Mouse (Mus musculus) hindbrain, embryonic 15.5 days (tissue): ENCODE results near the gene Adh6b. TPM values are rescaled to one million over a fixed set of nuclear protein-coding genes. Genes with fewer than 3 reads are reported as not detected.
A peak's percentile ranks its signal among the peaks of the same experiment; 100 is the strongest.

Experiments
- ATAC-seq: fragments of 200-750 bp; cut with Nextera tagmentation; 2 replicates; pipeline ENCODE4 v1.8.0; 2017; ENCODE audit warnings: low read depth, moderate number of reproducible peaks, moderate TSS enrichment; ENCODE audit not compliant: low FRiP score
- H3K27ac ChIP-seq: fragments of 300-500 bp; sonication (generic); replicated peaks from 2 replicates; pipeline ENCODE4 v1.5.1; 2015; ENCODE audit warnings: mild to moderate bottlenecking, inconsistent platforms
- H3K27me3 ChIP-seq: fragments of 300-500 bp; sonication (generic); 2 replicates; pipeline ENCODE4 v1.6.1; 2015; ENCODE audit warnings: control low read depth, inconsistent platforms
- H3K36me3 ChIP-seq: fragments of 300-500 bp; sonication (generic); 2 replicates; pipeline ENCODE4 v1.6.1; 2015; ENCODE audit warnings: control low read depth, inconsistent platforms
- H3K4me1 ChIP-seq: fragments of 300-500 bp; sonication (generic); replicated peaks from 2 replicates; pipeline ENCODE4 v1.6.1; 2015; ENCODE audit warnings: control low read depth, inconsistent platforms
- H3K4me2 ChIP-seq: fragments of 300-500 bp; sonication (generic); 2 replicates; pipeline ENCODE4 v1.6.1; 2015; ENCODE audit warnings: moderate library complexity, mild to moderate bottlenecking, inconsistent platforms
- H3K4me3 ChIP-seq: fragments of 300-500 bp; sonication (generic); 2 replicates; pipeline ENCODE4 v1.5.1; 2015; ENCODE audit warnings: mild to moderate bottlenecking, inconsistent platforms
- H3K9ac ChIP-seq: fragments of 300-500 bp; sonication (generic); 2 replicates; pipeline ENCODE4 v1.6.1; 2015; ENCODE audit warnings: inconsistent platforms
- H3K9me3 ChIP-seq: fragments of 300-500 bp; sonication (generic); 2 replicates; pipeline ENCODE4 v1.6.1; 2016; ENCODE audit warnings: control low read depth, inconsistent platforms
- WGBS: fragments of 180-500 bp; shearing (Covaris S2); methylation state at CpG from one replicate; pipeline ENCODE4 v1.1.7; 2015; 5-methylcytosine and 5-hydroxymethylcytosine counted together
- polyA plus RNA-seq: library from polyadenylated mRNA; unstranded; fragments of >200 nt; fragmentation: Nextera tagmentation; extraction: Ambion mirVana; gene quantifications from 2 replicates; pipeline ENCODE4 v1.2.1, GENCODE M21; 2015

The Adh6b gene
- polyA plus RNA-seq, result 0.33 TPM in 1 of 2 replicates, not detected in the other

DNA sequence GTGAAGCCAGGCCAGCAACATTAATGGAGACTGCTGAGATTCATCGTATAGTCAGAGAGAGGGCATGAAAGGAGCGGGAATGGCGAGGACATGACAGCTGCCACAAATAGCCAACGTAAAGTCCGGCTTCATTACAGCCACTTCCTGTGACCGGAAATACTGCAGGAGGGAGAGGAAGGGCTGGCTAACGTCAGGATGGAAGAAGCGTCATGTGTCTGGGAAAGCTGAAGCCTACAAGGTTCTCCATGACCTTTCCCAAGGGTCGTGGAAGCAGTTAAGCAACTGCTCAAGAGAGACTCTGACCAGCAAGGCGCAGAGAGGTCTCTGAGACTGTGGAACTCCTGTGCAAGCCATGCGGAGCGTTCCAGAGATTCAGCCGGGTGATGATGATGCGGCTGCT is at the start of gene Adh6b:
Gene Adh6b, plus strand, starts transcription at position 305 of the 400 bp plus-strand sequence.
- 86% methylated on average over 14 of the region's 14 CpGs for whole genome bisulfite sequencing
- no peaks in the 10 kb centered on the region for H3K36me3 ChIP-seq
- no peaks in the 10 kb centered on the region for H3K27me3 ChIP-seq
- H3K9me3 ChIP-seq, result no peaks in the 10 kb centered on the region
- H3K27ac ChIP-seq, result no peak within 1 kb of the TSS
- H3K9ac ChIP-seq, result no peak within 1 kb of the TSS
- H3K4me2 ChIP-seq, result no peak within 1 kb of the TSS
- ATAC-seq, result no peak
- H3K4me1 ChIP-seq, result no peaks in the 10 kb centered on the region
- H3K4me3 ChIP-seq, result no peak within 1 kb of the TSS

DNA sequence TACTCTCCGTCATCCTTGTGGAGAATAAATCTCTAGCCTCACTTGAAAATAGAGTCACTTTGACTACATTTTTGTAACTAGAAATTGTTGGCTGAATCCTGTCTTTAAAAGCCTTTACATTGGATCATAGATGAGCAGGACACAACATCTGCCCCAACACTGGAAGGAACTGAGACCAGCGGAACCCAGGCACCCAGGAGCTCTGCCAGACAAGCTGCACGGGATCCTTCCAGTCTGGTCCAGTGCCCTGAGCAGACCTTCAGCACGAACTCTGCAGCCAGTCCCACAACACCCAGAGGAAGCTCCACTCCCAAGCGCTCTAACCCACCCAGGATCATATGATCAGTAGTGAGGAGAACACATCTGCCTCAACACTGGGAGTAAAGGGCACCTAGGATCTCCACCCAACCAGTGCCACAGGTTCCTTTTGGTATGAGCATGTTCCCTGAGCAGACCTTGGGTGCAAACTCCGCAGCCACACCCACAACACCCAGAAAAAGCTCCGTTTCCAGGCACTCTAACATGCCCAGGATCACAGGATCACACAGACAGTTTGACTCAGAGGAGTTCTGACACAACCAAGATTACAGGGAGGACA is 48.2 kb upstream of the Adh6b start:
- Histone ChIP-seq H3K36me3 (no peaks in the 10 kb centered on the region), H3K9ac (no peak overlapping the region), H3K4me1 (no peaks in the 10 kb centered on the region), H3K27me3 (no peaks in the 10 kb centered on the region), H3K4me3 (no peak overlapping the region), H3K9me3 (peaks cover 8% of the 10 kb centered on the region), H3K4me2 (no peak overlapping the region), H3K27ac (no peak overlapping the region)
- ATAC-seq, result no peak
- WGBS, result 90% methylated on average over 7 of the region's 7 CpGs

DNA sequence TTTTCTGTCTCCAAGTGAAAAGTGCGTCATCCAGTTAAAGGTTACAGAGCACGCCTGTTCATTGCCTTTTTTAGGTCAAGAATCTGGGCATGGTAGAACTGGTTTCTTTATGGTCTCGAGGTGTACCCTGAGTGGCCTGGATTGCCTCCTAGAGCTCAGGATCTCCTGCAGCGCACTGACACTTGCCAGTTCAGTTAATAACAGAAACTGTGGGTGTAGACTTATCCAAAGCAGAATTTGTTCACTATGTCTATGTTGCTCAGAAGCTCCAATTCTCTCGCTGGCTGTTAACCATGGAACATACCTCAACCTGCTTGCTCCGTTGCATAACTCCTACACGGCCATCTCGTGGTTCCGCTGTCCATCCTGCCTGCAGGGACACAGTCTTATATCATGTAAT is 41.4 kb upstream of the Adh6b start:
- no peak overlapping the region for H3K4me2 ChIP-seq
- H3K27ac ChIP-seq, result no peak overlapping the region
- H3K4me3 ChIP-seq, result no peak overlapping the region
- no peaks in the 10 kb centered on the region for H3K27me3 ChIP-seq
- no peaks in the 10 kb centered on the region for H3K4me1 ChIP-seq
- no peaks in the 10 kb centered on the region for H3K36me3 ChIP-seq
- 91% methylated on average over 9 of the region's 9 CpGs for WGBS
- H3K9ac ChIP-seq, result no peak overlapping the region
- H3K9me3 ChIP-seq, result peaks cover 9% of the 10 kb centered on the region
- ATAC-seq, result no peak

DNA sequence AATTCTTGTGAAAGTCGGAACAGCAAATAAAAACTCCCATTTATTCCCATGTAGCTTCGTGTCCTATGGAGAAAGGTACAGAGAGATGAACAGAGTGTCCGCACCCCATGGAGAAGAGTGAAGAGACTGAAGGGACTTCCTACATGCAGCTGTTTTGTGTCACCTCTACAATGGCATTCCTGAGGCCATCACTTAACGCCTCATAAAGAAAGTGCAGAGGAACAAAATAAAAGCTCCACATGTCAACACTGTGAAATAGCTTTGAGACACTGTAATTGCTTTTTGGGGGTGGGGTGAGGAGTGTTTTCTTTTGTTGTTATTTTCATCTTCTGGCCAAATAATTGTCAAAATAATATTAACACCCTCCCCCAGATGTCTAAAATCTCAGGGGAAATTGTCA is 38.9 kb upstream of the Adh6b start:
- Histone ChIP-seq H3K4me3 (no peak overlapping the region), H3K27me3 (no peaks in the 10 kb centered on the region), H3K4me1 (peaks cover 7% of the 10 kb centered on the region; the same call in 1 of the 2 replicates), H3K27ac (no peak overlapping the region), H3K9ac (no peak overlapping the region), H3K4me2 (no peak overlapping the region), H3K9me3 (peaks cover 8% of the 10 kb centered on the region), H3K36me3 (no peaks in the 10 kb centered on the region)
- WGBS, result 42% methylated on average over 4 of the region's 4 CpGs
- no peak for ATAC-seq

DNA sequence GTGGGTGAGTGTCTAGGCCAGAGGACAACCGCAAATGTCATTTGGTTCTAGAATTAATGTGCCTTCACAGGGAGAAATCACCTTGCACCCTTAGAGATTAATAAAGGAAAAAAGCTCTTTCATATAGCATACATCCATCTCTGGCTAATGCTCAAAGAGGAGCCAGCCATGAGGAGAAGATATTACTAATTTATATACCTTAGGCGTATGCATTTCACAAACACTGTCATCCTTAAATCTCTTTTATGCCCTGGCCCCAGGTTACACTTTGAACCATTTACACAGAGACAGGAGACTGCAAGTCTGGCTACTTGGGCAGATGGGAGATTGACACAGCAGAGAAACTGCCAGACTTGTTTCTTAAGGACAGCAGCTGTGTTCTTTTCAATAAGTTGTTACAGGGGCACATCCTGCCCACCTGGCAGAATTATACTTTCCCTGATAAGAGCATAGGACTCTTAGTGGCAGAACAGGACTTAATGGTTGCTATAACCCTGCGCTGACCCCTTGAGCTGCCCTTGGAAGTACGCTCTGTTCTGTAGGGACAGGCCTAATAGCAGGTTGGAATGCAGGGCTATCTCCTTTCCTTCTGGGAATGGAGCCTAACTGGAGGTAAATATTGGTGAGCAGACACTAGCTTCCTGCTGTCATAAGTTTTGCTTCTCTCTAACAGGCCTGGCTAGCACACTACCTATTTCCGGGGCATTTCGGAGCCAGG is 37.6 kb upstream of the Adh6b start:
- 90% methylated on average over 6 of the region's 6 CpGs for WGBS
- no peak for ATAC-seq
- H3K36me3 ChIP-seq, result no peaks in the 10 kb centered on the region

DNA sequence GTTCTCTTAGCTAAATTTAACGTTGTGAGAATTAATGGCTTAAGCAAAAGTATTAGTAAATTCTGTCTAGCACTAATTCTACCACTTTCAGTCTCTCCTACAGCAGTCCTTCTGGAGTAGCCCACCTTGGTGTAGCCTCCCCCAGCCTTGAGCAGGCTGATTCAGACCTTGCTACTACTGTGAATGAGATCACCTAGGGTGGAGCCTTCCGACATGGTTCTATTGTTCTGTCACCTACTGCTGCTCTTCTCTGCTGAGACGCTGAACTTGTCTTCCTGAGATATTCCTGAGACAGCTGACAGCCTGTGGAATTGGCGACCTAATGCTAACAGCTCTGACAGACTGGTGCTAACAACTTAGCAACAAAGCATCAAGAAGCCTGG is 37.1 kb upstream of the Adh6b start:
- no peak for ATAC-seq
- WGBS, result 52% methylated on average over 4 of the region's 4 CpGs

More for the DNA sequence above, 37.6 kb upstream of the Adh6b start:
- Histone ChIP-seq H3K4me2 (no peak overlapping the region), H3K4me3 (no peak overlapping the region), H3K4me1 (peaks cover 7% of the 10 kb centered on the region; the same call in 1 of the 2 replicates), H3K27ac (no peak overlapping the region), H3K27me3 (no peaks in the 10 kb centered on the region), H3K9ac (no peak overlapping the region), H3K9me3 (no peaks in the 10 kb centered on the region)

DNA sequence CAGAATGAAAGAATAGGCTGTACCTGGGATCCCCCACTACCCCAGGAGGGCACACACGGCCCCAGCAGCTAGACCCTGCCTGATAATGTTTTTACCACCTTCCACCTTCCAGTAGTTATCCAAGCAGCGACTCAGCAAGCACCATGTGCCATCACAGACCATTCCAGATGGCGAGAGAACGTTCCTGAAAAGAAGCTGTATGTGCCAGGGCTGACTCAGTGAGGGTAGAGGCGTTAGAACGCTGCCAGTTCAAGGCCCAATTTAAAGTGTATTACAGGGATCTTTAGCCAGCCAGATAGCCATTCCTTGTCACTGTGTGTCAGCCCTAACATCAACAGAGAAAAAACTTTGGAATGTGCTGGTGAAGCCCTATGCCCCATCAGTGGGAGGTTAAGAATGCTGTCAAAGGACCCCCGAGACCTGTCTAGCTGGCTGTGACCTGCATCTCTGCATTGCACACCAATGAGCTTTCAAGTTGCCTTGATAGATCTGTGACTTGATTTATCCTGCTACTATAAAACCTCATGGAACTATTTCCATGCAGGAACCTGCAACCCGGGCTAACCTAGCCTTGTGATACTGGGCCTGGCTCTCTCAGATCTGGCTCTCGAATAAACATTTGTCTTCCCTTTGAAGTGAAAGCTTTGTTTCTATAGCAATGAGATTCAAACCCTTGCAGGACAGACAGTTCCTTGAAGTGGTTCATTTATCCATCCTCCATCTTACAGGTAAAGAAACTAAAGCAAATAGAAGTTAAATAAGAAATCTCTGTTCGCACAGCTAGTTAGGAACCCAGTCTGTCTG is 35.9 kb upstream of the Adh6b start:
- Histone ChIP-seq H3K4me2 (no peak overlapping the region), H3K36me3 (no peaks in the 10 kb centered on the region), H3K27me3 (no peaks in the 10 kb centered on the region), H3K4me1 (peaks cover 7% of the 10 kb centered on the region; the same call in 1 of the 2 replicates), H3K9ac (no peak overlapping the region), H3K27ac (no peak overlapping the region), H3K4me3 (no peak overlapping the region), H3K9me3 (no peaks in the 10 kb centered on the region)
- 72% methylated on average over 10 of the region's 10 CpGs for WGBS
- ATAC-seq, result no peak

More for the DNA sequence above, 37.1 kb upstream of the Adh6b start:
- Histone ChIP-seq H3K4me3 (no peak overlapping the region), H3K36me3 (no peaks in the 10 kb centered on the region), H3K4me1 (peaks cover 7% of the 10 kb centered on the region; the same call in 1 of the 2 replicates), H3K4me2 (no peak overlapping the region), H3K9me3 (no peaks in the 10 kb centered on the region), H3K27ac (no peak overlapping the region), H3K9ac (no peak overlapping the region), H3K27me3 (no peaks in the 10 kb centered on the region)

DNA sequence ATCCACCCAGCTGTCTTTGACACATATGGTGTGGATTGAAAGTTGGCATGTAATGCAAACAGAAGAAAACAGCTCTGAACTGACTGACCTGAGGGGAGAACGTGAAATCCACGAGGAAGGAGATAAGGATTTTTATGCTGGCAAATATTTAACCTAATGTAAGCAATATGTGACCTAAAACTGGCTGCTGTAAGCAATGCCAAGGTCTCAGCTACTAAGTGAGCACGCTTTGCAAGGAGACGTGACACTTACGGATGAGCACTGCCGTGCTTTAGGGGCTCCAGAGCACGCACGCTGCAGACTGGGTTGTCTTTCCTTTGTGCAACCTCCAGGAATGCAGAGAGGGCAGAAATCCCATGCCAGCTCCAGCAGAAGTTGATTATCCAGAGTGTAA is 35.3 kb upstream of the Adh6b start:
- peaks cover 7% of the 10 kb centered on the region; the same call in 1 of the 2 replicates for H3K4me1 ChIP-seq
- H3K36me3 ChIP-seq, result no peaks in the 10 kb centered on the region
- WGBS, result 33% methylated on average over 8 of the region's 8 CpGs
- H3K4me2 ChIP-seq, result 0 out of 2 replicates have a peak overlapping the region, but pooled peaks have one; percentile 11
- no peak overlapping the region for H3K9ac ChIP-seq
- no peaks in the 10 kb centered on the region for H3K27me3 ChIP-seq
- H3K4me3 ChIP-seq, result no peak overlapping the region
- no peaks in the 10 kb centered on the region for H3K9me3 ChIP-seq
- ATAC-seq, result peak; percentile 48; the same call in 1 of the 2 replicates
- no peak overlapping the region for H3K27ac ChIP-seq

DNA sequence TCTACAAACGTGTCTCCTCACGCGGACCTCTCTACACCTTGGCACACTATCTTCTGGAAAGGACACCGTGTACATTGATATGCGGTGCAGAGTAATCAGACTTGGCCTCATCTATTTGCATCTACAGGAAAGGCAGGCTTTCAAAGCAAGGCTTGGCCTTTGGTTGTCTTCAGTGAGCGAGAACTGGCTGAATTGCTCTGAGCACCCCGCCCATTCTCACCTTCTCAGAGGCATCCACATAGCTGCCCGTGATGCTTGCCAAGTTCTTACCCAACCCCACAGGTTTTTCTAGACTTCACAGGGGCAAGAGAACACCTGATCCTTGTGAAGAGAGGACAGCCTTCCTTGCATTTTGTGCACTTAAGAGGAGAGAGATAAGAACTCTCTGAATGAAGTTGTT is 31.7 kb upstream of the Adh6b start:
- no peaks in the 10 kb centered on the region for H3K9me3 ChIP-seq
- H3K4me1 ChIP-seq, result peaks cover 7% of the 10 kb centered on the region; the same call in 1 of the 2 replicates
- WGBS, result 95% methylated on average over 8 of the region's 8 CpGs
- no peaks in the 10 kb centered on the region for H3K27me3 ChIP-seq
- no peak overlapping the region for H3K4me3 ChIP-seq
- H3K9ac ChIP-seq, result no peak overlapping the region
- no peak overlapping the region for H3K27ac ChIP-seq
- no peak overlapping the region for H3K4me2 ChIP-seq
- H3K36me3 ChIP-seq, result no peaks in the 10 kb centered on the region
- ATAC-seq, result no peak

DNA sequence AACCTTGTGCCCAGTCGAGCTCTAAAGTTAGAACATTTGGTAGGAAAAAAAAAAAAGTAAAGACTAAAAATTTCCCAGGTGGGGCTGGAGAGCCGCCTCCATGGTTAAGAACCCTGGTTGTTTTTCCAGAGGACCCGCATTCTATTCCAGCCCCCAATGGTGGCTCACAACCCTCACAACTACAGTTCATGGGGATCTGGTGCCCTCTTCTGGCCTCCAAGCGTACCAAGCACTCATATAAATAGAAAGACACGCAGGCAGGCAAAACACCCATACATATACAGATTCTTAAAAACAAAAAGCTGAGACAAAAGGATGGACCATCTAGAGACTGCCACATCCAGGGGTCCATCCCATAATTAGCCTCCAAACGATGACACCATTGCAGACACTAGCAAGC is 30.6 kb upstream of the Adh6b start:
- Histone ChIP-seq H3K27me3 (no peaks in the 10 kb centered on the region), H3K4me1 (peaks cover 7% of the 10 kb centered on the region; the same call in 1 of the 2 replicates), H3K9me3 (no peaks in the 10 kb centered on the region), H3K36me3 (no peaks in the 10 kb centered on the region), H3K4me2 (no peak overlapping the region), H3K9ac (no peak overlapping the region), H3K27ac (no peak overlapping the region), H3K4me3 (no peak overlapping the region)
- 82% methylated on average over 6 of the region's 6 CpGs for WGBS
- ATAC-seq, result no peak

DNA sequence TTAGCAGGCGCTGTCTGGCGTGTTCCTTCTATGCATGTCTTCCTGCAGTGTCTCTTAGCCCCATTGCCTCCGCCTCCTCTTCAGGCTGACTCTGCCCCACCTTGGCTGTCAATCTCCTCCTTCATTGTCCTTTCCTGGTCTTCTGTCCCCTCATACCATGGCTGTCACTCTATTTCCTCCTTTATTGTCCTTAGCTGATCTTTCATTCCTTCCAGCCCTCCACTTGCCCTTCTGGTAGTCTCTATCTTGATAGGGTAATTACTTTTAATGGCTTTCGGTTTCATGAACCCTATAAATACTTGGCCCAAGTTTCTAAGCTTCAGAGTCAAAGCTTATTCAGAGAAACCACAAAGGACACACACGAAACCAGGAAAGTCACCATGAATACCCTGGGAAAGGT is 28.6 kb upstream of the Adh6b start, which contains the start of gene Adh6a:
Gene Adh6a, plus strand, starts transcription at position 322 of the 400 bp plus-strand sequence.
- no peak within 1 kb of the TSS for H3K4me2 ChIP-seq
- H3K9ac ChIP-seq, result no peak within 1 kb of the TSS
- H3K27ac ChIP-seq, result no peak within 1 kb of the TSS
- H3K36me3 ChIP-seq, result no peaks in the 10 kb centered on the region
- ATAC-seq, result no peak
- no peaks in the 10 kb centered on the region for H3K9me3 ChIP-seq
- H3K27me3 ChIP-seq, result no peaks in the 10 kb centered on the region
- no peaks in the 10 kb centered on the region for H3K4me1 ChIP-seq
- WGBS, result 89% methylated on average over 5 of the region's 5 CpGs
- no peak within 1 kb of the TSS for H3K4me3 ChIP-seq
